Mouse (Mus musculus) heart, postnatal 25 days (tissue): ENCODE data around the gene Tspan9. TPM values are rescaled to one million over a fixed set of nuclear protein-coding genes. Genes with fewer than 3 reads are reported as not detected.

Experiments
- DNase-seq: peaks from one replicate; pipeline ENCODE4 v3.0.0; 2022; ENCODE audit warnings: low spot score
- intact Hi-C: fragments of 180-260 bp; cut with DNase I; formaldehyde crosslinking; loops from one replicate; pipeline ENCODE4 v1.15.1; 2025
- microRNA-seq: library from miRNA; unstranded; fragments of <30 nt; microRNA quantifications from one replicate; pipeline ENCODE4 v1.2.0, GENCODE M21; 2022
- total RNA-seq, 2 experiments: library from RNA; stranded (reverse); gene quantifications; 2 replicates each; pipeline ENCODE4 v1.2.3; 2021

Tspan9 gene
- total RNA-seq, 2 experiments from 2014 or later = 129 to 132 TPM

DNA sequence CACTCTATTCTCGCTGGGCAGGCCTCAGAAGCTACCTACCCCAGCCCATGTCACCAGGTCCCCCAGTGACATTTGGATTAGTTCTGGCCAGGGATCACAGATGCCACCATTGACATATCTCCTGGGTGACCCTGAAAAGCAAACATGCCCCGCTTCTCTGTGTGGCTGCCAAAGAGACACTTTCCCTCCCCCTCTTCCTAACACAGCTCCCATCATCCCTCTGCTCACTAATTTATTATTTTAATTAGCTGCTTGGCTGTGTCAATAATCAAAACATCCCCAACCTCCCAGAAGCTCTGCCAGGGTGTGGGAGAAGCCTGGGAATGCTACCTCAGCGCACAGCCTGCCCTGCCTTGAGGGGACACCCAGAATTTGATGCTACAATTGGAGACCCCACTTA lies 226.4 kb downstream of the Tspan9 start:
- DNase-seq = no peak
- intact Hi-C loops = no loop called here

DNA sequence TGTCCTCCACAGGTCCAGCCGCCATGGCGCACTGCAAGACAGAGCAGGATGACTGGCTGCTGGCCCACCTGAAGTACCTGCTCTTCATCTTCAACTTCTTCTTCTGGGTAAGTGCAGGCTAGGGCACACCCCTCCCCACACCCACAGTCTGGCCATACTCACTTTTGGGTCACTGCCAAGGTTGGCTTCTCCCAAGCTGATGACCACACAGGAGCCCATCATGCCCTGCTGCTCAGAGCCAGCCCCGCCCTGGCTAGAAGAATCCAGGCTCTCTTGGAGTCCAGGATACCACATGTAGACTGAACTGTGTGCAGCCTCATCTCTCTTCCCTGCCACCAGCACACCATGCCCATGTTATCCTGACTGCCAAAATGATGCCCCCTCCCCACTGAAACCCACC lies 230.5 kb downstream of the Tspan9 start:
- intact Hi-C loops = no loop called here
- DNase-seq = no peak

DNA sequence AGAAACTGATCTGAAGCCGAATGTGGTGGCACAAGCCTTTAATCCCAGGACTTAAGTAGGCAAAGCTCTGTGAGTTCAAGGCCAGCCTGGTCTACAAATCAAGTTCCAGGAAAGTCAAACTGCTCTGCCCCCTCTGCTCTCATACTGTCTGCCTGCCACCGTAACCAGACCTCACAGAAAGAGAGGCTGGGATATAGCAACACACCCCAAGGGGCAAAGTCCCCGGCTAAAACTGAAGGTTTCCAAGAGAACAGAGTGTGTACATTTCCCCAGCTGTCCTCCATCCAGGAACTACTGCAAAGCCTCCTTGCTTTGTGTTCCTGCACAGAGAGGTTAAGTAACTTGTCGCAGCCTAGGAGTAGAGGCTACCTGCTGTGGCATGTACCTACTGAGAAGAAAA lies 231.7 kb downstream of the Tspan9 start:
- DNase-seq = no peak
- intact Hi-C loops = no loop called here

Small RNA genes within 50 kb of the gene (microRNA-seq; reads per million reads assigned to microRNA genes)
- not detected for gene Gm26338

Other genes with a start within 250 kb of the Tspan9 start
- gene Tead4, start 157.2 kb upstream of the Tspan9 start, total RNA-seq = 1 to 10 TPM; 3.7 to 4.4 TPM
- gene Tulp3, start 212.3 kb upstream of the Tspan9 start, total RNA-seq = 1 to 10 TPM; 6.7 to 8.7 TPM
- 1 to 10 TPM; 8.5 to 9.8 TPM for gene Rhno1, start 219.3 kb upstream of the Tspan9 start, total RNA-seq
- gene Foxm1, start 219.4 kb upstream of the Tspan9 start, total RNA-seq = 1 to 10 TPM; 1.5 to 1.6 TPM
- gene Tex52, start 231.9 kb upstream of the Tspan9 start, total RNA-seq = not detected
- gene Gm44596, start 231.9 kb upstream of the Tspan9 start, total RNA-seq = not detected